Mouse (Mus musculus): ENCODE measurements around the gene Zbtb20. TPM values are rescaled to one million over a fixed set of nuclear protein-coding genes. Genes with fewer than 3 reads are reported as not detected.

The Zbtb20 gene
- total RNA-seq, 2 experiments from 2014 or later, result 259 to 306 TPM

DNA sequence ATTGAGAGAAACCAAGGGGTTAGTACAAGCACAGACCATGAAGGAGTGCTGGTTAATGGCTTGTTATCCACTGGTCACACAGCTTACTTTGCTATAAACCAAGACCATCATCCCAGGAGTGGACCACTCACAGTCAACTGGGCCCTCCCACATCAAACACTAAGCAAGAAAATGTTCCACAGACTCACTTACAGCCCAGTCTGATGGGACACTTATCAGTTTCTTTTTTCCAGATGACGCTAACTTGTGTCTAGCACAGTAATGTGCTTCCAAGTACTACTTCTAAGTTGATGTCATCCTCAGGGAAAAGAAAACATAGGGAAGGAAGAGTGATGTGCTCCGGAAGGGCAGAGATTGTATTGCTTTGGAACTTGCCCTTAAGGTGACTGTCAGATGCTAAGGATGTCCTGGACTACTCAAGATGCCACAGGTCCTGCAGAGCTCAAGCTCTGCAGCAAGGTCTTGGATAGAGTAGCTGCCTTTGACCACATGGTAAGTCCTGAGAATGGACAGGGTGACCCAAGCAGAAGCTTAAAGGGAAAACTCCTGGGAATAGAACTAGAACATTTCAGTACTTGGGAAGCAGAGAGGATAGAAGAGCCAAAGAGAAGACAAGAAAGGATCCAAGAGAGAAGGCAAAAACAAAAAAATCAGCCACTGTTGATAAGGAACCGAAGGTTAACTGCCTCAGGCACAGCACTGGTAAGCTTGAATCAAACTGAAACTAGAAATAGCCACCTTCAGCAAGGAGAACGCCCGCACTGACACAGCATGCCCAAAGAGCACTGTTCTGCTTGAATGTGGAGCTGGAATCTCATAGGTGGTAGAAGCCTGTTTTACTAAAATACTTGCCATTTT is 556.1 kb downstream of the Zbtb20 start:
- DNase-seq (ENCODE audit: low spot score in 2 of 2), result no peak

DNA sequence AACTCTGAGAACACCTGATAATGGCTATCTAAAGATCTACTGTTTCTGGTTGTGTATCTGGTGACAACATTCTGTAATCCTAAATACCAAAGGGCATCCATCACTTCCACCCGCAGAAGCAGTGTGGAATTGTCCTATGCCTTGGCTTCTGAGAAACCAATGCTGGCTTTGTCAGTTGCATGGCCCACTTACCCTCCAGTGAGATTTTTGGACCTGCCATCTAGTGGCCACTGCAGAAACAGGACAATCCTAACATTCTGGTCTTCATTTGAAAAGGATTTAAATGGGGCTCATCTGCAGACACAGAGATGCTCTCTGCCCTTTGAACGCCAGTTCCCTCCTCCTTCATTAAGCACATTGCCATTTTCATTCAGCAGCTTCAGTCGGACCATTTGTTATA is 559.3 kb downstream of the Zbtb20 start:
- DNase-seq (ENCODE audit: low spot score in 2 of 2), result peak in 1 of 2 experiments; percentile 48

DNA sequence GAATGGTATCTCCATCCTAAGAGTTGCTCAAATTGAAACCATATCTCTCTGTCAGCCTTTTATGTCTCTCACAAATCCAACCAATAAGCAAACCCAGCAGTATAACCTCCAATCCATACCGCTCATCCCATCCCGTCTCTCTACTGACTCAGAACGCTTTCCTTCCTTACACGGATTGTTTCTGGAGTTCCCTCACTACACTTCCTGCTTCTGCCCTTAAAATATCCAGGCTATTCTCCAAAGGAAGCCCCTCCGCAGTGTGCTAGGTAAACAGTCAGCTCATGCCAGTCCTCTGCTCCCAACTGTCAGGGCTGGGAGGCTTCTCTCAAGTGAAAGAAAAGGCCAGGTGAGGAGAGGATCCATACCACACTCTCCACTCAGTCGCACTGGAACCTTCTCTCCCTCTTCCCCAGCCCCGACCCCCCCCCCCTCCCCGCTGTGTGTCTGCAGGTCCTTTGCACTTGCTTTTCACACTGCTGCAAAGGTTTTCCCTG is 563.2 kb downstream of the Zbtb20 start:
- no peak for DNase-seq (ENCODE audit: low spot score in 2 of 2)

DNA sequence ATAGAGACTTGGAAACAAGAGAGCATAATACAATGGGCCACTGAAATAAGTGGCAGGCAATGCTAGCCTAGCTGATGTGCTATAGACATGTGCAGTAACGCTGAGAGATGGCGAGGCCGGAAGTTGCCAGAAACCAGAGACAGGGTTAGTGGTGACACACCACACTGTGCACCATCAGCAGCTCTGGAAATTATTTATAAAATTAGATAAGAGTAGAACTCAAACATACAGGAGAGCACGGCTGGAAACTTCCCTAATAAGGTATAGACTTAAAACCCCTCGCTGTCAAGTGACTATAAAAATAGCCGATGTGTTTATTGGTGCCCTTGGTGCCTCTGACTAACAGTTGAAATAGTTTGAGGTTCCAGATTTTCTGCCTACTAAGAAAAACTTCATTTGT is 565.7 kb downstream of the Zbtb20 start:
- DNase-seq (ENCODE audit: low spot score in 2 of 2), result no peak

DNA sequence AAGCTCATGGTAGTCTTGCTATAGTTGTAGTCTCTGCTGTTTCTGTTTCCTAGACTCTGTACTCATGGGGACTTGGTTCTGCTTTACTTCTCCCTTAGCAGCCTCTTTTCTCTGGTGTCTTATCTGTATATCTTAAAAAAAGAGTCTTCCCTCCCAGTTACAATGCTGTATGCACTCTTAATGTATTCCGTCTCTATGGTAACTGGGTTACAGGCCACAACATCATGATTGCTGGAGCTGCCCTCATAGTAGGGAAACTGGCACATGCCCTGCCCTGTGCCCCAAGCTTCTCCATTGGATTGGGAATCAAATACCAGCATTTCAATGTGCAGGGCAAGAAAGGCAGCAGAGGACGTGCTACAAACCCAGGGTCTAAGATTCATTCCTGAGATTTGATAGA is 567.4 kb downstream of the Zbtb20 start:
- no peak for DNase-seq (ENCODE audit: low spot score in 2 of 2)

DNA sequence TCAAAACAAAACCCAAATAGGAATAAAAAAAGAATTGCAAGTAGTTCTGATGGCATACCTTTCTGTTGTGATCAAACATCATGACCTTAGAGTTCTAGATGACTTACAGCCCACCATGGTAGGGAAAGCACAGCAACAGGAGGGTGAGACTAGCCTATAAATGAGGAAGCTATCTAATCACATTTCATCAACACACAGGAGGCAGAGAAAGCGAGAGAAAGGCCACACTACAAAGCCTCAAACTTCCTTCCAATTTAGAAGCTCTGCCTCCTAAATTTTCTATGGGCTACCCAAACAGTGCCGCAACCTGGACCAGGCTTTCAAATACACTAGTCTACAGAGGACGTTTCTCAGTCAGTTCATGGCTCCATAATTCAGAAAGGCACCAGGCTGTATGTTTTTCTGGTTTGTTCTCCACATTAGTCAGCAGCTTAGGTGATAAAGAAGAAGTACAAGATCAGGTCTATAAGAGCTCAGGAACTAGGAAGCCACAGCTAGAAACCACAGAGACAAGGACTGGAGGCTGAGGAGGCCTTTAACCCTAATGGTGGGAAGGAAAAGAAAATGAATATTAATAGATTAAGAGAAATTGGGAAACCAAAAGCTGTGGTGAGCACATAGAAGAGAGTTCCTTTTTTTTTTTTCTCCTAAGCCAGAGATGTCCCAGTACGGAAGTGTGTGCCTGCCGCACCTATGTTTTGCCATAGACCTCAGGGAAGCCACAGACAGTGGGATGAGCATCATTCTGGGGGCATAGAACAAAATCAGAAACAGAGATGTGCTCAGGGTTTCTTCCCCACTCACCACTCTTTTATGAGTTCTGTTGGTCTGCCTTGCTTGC is 572.7 kb downstream of the Zbtb20 start:
- no peak for DNase-seq (ENCODE audit: low spot score in 2 of 2)

DNA sequence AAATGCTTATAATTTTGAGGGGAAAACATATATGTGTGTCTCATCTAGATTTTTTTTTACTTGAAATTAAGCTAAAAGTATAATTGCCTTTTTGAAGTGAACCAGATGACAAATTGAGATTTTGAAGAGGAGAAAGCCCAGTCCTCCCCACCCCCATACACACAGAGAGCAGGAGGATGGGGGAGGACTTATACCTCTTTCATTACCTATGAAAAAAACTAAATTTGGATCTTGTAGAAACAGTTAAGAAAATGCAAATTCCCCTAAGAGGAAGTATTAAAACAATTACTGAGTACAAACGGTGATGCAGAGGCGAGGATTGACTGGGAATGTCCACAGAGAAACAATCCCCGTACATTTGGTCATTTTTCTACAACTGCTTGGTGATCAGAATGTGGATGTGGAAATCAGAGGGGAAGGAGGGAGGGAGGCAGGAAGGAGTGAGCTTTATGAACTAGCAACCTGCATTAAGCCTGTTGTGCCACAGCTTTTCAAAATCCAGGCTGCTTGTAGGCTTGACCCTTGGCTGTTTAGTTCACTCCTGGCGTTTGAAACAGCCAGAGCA is 578.8 kb downstream of the Zbtb20 start:
- no peak for DNase-seq (ENCODE audit: low spot score in 2 of 2)

DNA sequence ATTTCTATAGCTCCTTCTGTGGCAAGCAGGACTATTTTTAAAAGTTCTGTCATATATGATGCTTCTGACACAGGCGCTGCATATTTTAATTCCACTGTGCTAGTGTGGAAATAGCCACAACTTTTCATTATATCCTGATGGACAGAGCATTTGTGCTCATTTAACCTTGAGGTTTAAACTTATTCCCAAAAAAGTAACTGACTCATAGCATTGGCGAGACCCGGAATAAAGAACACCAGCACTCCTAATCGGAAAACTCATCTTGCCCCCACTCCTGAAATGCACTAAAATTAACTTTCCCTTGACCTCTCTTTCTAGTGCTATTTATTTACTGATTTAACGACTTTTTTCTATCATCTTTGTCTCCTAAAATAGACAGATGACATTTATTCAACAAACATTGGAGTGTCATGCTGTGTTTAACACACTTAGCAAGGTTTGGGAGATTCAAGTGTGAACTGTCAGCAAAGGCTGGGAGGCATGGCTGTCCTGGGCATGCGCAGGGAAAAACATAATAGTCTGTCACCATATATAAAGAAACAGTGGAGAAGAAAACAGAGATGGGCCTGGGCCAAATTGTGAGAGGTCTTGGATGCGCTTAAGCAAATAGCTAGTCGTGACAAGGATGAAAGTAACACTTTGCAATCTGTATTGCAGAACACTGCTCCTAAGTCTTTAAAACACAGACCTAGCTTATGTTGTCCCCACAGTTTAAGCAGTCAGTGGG is 580.9 kb downstream of the Zbtb20 start:
- DNase-seq (ENCODE audit: low spot score in 2 of 2), result no peak

DNA sequence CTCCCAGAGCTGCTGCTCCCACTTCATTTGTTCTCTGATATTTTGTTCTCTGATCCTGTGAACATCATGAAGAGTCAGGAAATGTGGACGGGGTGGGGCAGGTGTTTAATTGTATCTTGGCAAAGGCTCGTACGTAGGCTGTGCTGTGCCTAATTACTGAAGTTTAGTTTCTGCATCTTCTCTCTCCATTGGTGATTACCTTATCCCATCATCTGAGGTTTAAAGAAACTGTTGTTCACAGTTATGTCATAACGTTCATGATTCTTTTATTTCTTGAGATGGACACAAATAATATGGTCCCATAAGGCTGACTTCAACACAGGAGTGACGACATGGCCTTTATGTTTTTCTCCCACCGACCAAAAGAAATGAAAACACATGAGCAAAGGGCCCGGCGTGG is 582.1 kb downstream of the Zbtb20 start:
- peak in 1 of 2 experiments; percentile 38 for DNase-seq (ENCODE audit: low spot score in 2 of 2)

DNA sequence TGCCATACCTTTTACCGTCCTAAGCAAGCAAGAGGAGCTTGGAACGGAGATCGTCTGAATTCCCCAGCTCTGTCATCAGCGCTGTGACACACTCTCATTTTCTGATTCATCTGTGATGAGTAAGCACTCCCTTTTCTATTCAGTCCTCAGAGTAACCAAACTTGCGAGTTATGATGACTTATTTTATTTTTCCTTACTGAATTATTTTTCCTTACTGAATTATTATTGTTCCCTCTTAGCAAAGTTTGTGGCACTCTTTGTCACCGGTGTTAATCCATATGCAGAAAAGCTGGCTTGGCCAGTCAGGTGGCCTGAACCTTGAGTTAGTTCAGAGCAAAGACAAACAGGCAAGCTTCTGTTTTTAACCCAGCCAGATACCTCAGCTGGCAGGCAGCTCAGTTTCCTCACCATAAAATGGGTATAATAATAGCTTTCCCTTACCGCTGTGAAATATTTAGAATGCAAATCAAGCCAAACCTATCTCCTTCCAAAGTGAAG is 583.1 kb downstream of the Zbtb20 start:
- peak in 1 of 2 experiments; percentile 37 for DNase-seq (ENCODE audit: low spot score in 2 of 2)

DNA sequence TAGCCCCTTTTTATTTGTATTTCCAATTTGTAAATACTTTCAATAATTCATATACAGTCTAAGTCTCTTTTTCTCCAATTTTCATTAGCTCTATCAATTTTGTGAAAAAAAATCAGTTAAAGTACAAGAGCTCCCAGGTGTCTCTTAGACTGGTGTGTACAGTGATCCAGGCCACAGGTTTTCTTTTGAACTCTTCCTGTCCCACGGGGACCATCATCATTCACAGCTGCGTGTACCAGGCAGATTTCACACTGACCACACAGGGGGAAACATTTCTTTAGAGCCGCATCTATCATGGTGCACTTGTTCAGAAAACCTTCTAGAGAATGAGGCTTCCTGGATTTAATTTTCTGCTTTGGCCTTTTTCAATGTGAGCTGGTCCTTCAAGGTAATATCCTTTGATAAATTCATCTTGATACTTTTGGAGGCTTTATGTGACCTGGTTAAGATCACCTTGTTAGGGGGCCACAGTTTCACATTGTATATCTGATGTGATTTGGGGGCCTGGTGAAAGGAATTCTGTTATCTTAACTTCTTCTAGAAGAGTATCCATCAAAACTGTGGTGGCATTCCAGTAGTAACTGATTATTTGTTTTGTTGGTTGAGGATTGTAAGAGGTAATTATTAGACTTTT is 586.2 kb downstream of the Zbtb20 start:
- DNase-seq (ENCODE audit: low spot score in 2 of 2), result no peak

DNA sequence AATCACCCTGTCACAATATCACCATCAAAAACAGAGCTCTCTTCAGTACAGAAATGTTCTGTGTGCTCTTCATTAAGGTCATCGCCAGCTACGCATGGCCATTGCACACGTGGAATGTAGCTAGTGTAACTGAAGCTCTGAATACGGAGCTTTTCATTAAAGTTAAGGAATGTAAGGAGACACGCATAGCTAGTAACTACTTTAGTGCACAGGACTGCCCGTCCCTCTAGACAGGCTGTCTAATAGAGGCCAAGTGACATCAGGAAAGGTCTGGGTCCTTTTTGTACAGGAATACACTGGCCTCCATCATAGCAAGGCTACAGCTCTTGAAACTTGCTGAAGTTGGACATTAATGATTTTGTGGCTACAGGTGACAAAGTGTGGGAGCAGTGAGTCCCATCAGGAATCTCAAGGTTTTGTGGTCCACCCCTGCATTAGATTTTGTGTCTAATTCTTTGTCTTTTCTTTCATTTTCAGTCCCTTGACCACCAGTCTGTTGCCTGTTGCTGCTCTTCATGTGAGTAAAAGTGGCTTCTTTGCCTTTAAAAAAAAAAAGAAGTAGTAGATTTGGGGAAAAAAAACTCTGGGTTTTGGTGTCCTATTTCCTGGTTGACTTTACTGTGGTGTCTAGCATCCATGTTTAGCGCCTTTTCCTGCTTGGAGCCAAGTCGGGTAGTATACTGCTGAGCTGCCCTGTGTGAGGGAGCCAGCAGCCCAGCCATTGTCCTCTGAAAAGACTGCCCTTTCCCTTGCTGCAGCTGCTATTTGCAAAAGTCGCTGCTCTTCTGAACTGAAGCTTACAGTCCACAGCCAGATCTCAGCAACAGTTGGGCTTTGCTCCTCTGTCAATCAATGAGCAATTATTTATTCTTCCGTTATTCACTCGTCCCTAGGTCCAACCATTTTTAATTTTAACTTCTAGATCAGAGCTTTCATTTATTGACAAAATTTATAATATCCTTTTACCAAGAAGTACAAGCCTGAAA is 587.1 kb downstream of the Zbtb20 start:
- DNase-seq (ENCODE audit: low spot score in 2 of 2), result peak in 1 of 2 experiments; percentile 47

DNA sequence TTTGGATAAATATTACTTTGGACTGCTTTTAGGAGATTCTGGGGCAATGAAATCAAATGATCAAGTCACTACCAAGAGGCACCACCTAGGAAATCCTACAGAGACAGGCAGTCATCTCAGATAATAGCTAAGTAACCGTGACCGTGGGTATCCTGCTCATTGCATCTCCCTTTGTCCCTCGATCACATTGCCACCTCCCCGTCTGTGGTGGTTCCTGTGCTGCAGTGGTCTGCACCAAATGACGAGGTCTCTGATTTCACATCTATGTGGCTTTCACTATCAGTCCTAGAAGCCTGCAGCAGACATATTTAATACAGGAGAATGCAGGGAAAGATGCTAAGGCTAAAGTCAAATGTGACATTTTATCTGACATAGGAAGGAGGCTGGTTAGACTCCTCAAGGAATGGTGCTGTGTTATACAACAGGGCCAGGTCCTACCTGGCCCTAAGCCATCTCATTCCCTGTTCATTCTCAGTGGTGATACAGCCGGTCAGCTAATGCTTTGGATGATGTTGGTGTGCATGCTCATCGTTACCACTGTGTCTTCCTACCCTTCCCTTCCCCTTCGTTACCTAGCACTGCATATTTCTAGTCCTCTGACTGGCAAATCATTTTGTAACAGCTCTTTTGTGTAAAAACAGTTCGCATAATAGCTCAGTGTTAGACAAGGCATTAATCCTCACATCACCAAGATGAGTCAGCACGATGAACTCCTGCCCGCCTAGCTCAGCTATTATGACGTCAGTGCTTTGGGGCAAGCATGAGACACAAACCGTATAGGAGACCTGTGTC is 588.2 kb downstream of the Zbtb20 start:
- DNase-seq (ENCODE audit: low spot score in 2 of 2), result peak in 1 of 2 experiments; percentile 69

DNA sequence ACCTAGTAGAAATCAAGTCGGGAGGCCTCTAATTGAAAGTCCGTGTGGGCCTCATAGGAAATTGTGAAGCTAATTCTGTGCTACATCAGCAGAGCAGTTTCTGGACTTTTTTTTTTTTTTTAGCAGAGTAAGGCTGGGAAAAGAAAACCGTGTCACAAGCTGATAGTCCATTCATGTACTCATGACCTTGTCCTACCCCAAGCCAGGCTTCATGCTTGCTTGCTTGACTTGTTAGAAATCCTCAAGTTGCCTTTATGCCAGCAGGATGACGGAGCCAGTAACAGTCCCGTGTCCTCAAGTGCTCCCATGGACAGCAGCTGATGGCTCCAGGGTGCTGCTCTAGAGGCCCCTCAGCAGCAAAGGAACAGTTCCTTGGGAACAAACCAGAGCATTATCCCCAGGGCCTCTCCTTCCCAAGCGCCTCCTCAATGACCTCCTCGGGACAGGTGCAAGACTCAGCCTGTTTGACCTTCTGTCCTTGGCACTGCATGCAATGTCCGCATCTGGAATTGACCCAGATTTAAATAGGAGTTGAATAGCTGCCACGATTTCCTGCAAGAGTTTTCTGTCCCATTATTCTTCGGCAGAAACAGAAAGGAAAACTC is 588.9 kb downstream of the Zbtb20 start:
- DNase-seq (ENCODE audit: low spot score in 2 of 2), result peak in 1 of 2 experiments; percentile 51

DNA sequence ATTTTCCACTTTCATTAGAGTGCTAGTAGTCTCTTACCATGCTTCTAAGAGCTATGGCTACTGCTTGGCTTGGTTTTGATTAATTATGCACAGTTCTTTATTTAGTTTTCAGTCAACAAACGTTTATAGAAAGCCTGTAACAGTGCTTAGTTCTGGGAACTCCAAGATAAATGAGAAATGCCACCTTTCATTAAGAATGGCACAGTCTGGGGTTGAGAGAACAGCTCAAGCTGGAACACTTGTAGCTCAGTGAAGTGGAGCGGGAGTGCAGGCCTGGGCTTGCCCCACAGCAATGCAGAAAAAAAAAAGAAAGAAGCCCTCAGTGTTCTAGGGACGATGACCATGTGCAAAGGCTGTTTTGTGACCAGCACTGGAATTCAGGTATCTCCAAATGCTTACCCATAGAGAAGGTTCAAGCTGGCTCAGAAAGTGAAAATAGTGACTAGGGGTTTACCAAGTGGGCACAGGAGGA is 589.7 kb downstream of the Zbtb20 start:
- no peak for DNase-seq (ENCODE audit: low spot score in 2 of 2)

DNA sequence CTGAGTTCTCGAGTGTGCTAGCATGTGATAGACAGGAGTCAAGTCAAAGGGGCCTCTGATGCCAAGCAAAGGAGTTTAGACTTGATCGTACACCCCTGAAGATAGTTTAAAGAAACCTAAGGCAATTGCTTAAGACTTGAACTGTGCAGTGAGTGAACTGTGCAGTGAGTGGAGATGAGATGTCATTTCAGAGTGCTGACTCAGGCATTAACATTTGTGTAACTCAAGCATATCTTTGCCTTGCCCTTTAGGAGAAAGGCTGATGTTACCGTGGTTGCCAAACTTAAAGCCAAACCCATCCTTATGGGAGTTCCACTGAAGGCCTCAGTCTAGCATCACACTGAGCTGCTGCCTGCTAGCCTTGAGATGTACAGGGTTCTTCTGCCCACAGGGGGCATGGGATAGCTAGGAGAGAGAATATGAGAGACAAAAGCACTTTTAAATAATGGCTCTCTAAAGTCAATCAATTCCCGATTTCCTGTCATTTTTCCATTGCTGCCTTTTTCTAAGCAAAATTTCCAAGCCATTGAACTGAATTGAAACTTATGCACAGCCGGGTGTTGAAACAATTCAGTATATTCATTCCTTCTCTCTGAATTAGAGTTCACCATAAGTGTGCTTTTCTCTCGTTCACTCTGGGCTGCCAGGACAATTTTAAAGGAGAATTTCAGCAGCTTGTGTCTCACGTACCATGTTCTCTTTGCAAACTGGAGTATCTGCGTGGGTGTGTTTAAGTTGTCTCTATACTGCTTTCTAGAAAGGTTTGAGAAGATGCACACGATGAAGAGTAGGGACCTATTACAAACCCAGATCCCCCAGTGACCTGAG is 590.5 kb downstream of the Zbtb20 start:
- DNase-seq (ENCODE audit: low spot score in 2 of 2), result peak in 1 of 2 experiments; percentile 27

DNA sequence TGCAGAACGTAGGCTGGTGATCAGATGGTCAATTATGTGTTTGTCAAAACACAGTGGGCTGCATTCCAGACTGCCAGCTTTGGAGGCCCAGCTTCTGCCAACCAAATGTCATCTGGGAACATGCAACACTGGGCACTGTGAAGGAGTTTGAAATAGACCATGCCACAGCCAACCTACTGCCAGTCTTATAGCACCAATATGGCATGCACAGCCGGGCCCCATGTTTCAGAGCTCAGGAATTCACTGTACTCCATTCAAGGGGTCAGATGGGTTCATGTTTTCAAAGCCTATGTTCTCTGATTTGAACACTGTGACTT is 591.0 kb downstream of the Zbtb20 start:
- peak; percentile 54 to 77 for DNase-seq (ENCODE audit: low spot score in 2 of 2)
